19 mouse cellular contexts compared by ENCODE assay signal in genomic region chr13:106847534-106847933, GRCm38 (mm10).
"Had no signal": no experiment of that assay in that cellular context is flagged by ENCODE, and none has a peak within 500 bp of the region (broad histone marks: within the 10 kb centered on the region; RNA-seq: fewer than 3 reads in every experiment).

No protein-coding gene starts in this region.

- DNase-seq: liver, postnatal 0 days; lung, adult 2 months; lung, postnatal 14 days; lung, postnatal 36 days; midbrain, embryonic 14.5 days; right cerebral cortex, postnatal 14 days; thymus, adult 2 months; thymus, postnatal 25 days; thymus, postnatal 4 days had no signal

- H3K4me1 ChIP-seq: liver, embryonic 15.5 days; lung, embryonic 15.5 days; midbrain, embryonic 10.5 days; midbrain, embryonic 12.5 days; neural tube, embryonic 13.5 days; neural tube, embryonic 15.5 days had no signal

- ATAC-seq: liver, postnatal 0 days; lung, postnatal 0 days; midbrain, embryonic 16.5 days had no signal

- H3K4me3 ChIP-seq: liver, embryonic 15.5 days; lung, embryonic 15.5 days; midbrain, embryonic 10.5 days; midbrain, embryonic 12.5 days; myocyte; neural tube, embryonic 13.5 days; neural tube, embryonic 15.5 days had no signal

- H3K36me3 ChIP-seq: lung, embryonic 15.5 days; neural tube, embryonic 13.5 days had no signal

- H3K27me3 ChIP-seq: liver, embryonic 15.5 days; lung, embryonic 15.5 days; midbrain, embryonic 12.5 days; neural tube, embryonic 13.5 days; neural tube, embryonic 15.5 days had no signal

- H3K27ac ChIP-seq: liver, embryonic 15.5 days; lung, embryonic 15.5 days; macrophage; midbrain, embryonic 10.5 days; midbrain, embryonic 12.5 days; neural tube, embryonic 13.5 days; neural tube, embryonic 15.5 days had no signal
